Mouse (Mus musculus) embryonic facial prominence, embryonic 12.5 days (tissue): ENCODE data around the gene Rab8b. TPM values are rescaled to one million over a fixed set of nuclear protein-coding genes. Genes with fewer than 3 reads are reported as not detected.
"Not testable (repeated sequence)": the region's sequence is repeated elsewhere in the genome, so short reads cannot be mapped to it uniquely, and the experiment has no call there.

Source experiments
- ATAC-seq: fragments of 200-750 bp; cut with Nextera tagmentation; 2 replicates; pipeline ENCODE4 v1.8.0; 2017; ENCODE audit not compliant: insufficient number of reproducible peaks, insufficient read depth, low FRiP score, low TSS enrichment
- H3K27ac ChIP-seq: fragments of 300-500 bp; sonication (generic); 2 replicates; pipeline ENCODE4 v1.5.1; 2016; ENCODE audit warnings: mild to moderate bottlenecking
- H3K27me3 ChIP-seq: fragments of 300-500 bp; sonication (generic); 2 replicates; pipeline ENCODE4 v1.6.1; 2016; ENCODE audit warnings: mild to moderate bottlenecking, moderate library complexity
- H3K36me3 ChIP-seq: fragments of 300-500 bp; sonication (generic); 2 replicates; pipeline ENCODE4 v1.6.1; 2016; ENCODE audit warnings: mild to moderate bottlenecking
- H3K4me1 ChIP-seq: fragments of 300-500 bp; sonication (generic); 2 replicates; pipeline ENCODE4 v1.6.1; 2016
- H3K4me2 ChIP-seq: fragments of 300-500 bp; sonication (generic); replicated peaks from 2 replicates; pipeline ENCODE4 v1.6.1; 2016; ENCODE audit warnings: mild to moderate bottlenecking, moderate library complexity
- H3K4me3 ChIP-seq: fragments of 300-500 bp; sonication (generic); 2 replicates; pipeline ENCODE4 v1.5.1; 2016; ENCODE audit warnings: mild to moderate bottlenecking
- H3K9ac ChIP-seq: fragments of 300-500 bp; sonication (generic); 2 replicates; pipeline ENCODE4 v1.6.1; 2016; ENCODE audit warnings: mild to moderate bottlenecking, moderate library complexity
- H3K9me3 ChIP-seq: fragments of 300-500 bp; sonication (generic); 2 replicates; pipeline ENCODE4 v1.6.1; 2016; ENCODE audit warnings: mild to moderate bottlenecking, moderate library complexity
- WGBS: fragments of 180-500 bp; shearing (Covaris S2); methylation state at CpG from one replicate; pipeline ENCODE4 v1.1.7; 2016; 5-methylcytosine and 5-hydroxymethylcytosine counted together
- polyA plus RNA-seq: library from polyadenylated mRNA; unstranded; fragments of >200 nt; fragmentation: Nextera tagmentation; extraction: Ambion mirVana; gene quantifications from 2 replicates; pipeline ENCODE4 v1.2.1, GENCODE M21; 2016

The Rab8b gene
- polyA plus RNA-seq, 1 experiment from 2014 or later, result 23.7 TPM

GRCm38 (mm10) chr9:66883500-66883899 lies 36.0 kb downstream of the Rab8b start:
- no peak for ATAC-seq
- Histone ChIP-seq H3K9ac (no peak overlapping the region), H3K36me3 (no peaks in the 10 kb centered on the region), H3K9me3 (no peaks in the 10 kb centered on the region), H3K4me1 (peaks cover 23% of the 10 kb centered on the region), H3K27ac (no peak overlapping the region), H3K4me3 (no peak overlapping the region), H3K27me3 (no peaks in the 10 kb centered on the region), H3K4me2 (no peak overlapping the region)
- 80% methylated on average over 5 of the region's 5 CpGs for WGBS

GRCm38 (mm10) chr9:66882406-66882821 lies 37.1 kb downstream of the Rab8b start:
- Histone ChIP-seq H3K27ac (no peak overlapping the region), H3K4me2 (no peak overlapping the region), H3K4me3 (no peak overlapping the region), H3K9ac (no peak overlapping the region), H3K36me3 (no peaks in the 10 kb centered on the region), H3K27me3 (no peaks in the 10 kb centered on the region), H3K4me1 (peaks cover 21% of the 10 kb centered on the region), H3K9me3 (no peaks in the 10 kb centered on the region)
- WGBS, result 30% methylated on average over 8 of the region's 8 CpGs
- no peak for ATAC-seq

GRCm38 (mm10) chr9:66881858-66882257 lies 37.6 kb downstream of the Rab8b start:
- Histone ChIP-seq H3K27me3 (no peaks in the 10 kb centered on the region), H3K9ac (no peak overlapping the region), H3K36me3 (no peaks in the 10 kb centered on the region), H3K4me3 (no peak overlapping the region), H3K9me3 (no peaks in the 10 kb centered on the region), H3K4me1 (peaks cover 16% of the 10 kb centered on the region), H3K4me2 (no peak overlapping the region), H3K27ac (no peak overlapping the region)
- WGBS, result 65% methylated on average over 3 of the region's 3 CpGs
- ATAC-seq, result no peak

- Histone ChIP-seq H3K27ac (no peak overlapping the region), H3K4me1 (peaks cover 7% of the 10 kb centered on the region), H3K36me3 (no peaks in the 10 kb centered on the region), H3K27me3 (no peaks in the 10 kb centered on the region), H3K9ac (no peak overlapping the region), H3K9me3 (no peaks in the 10 kb centered on the region), H3K4me3 (no peak overlapping the region), H3K4me2 (no peak overlapping the region)
- ATAC-seq, result no peak
- 90% methylated on average over 2 of the region's 2 CpGs for WGBS
Observed at GRCm38 (mm10) chr9:66880752-66881151, 38.7 kb downstream of the Rab8b start.

- no peaks in the 10 kb centered on the region for H3K27me3 ChIP-seq
- no peak overlapping the region for H3K9ac ChIP-seq
- no peak overlapping the region for H3K4me3 ChIP-seq
- ATAC-seq, result no peak
- no peak overlapping the region for H3K4me2 ChIP-seq
- H3K27ac ChIP-seq, result no peak overlapping the region
- 77% methylated on average over 6 of the region's 6 CpGs for WGBS
- peaks cover 7% of the 10 kb centered on the region for H3K4me1 ChIP-seq
- no peaks in the 10 kb centered on the region; the same call in 1 of the 2 replicates for H3K36me3 ChIP-seq
- 0 out of 2 replicates have a peak, but pooled peaks cover under 1% of the 10 kb centered on the region for H3K9me3 ChIP-seq
Observed at GRCm38 (mm10) chr9:66879486-66879885, 40.0 kb downstream of the Rab8b start.

- Histone ChIP-seq H3K9me3 (peaks cover 6% of the 10 kb centered on the region; the same call in 1 of the 2 replicates), H3K36me3 (no peaks in the 10 kb centered on the region; the same call in 1 of the 2 replicates), H3K27me3 (no peaks in the 10 kb centered on the region), H3K4me1 (peaks cover 10% of the 10 kb centered on the region), H3K27ac (no peak overlapping the region), H3K4me2 (no peak overlapping the region), H3K9ac (no peak overlapping the region), H3K4me3 (no peak overlapping the region)
- no peak for ATAC-seq
- 94% methylated on average over 3 of the region's 3 CpGs for WGBS
Observed at GRCm38 (mm10) chr9:66878899-66879298, 40.6 kb downstream of the Rab8b start.

- 64% methylated on average over 5 of the region's 5 CpGs for WGBS
- peaks cover 6% of the 10 kb centered on the region; the same call in 1 of the 2 replicates for H3K9me3 ChIP-seq
- H3K36me3 ChIP-seq, result no peaks in the 10 kb centered on the region; the same call in 1 of the 2 replicates
- ATAC-seq, result no peak
- H3K4me3 ChIP-seq, result no peak overlapping the region
- H3K4me1 ChIP-seq, result 0 out of 2 replicates have a peak, but pooled peaks cover 3% of the 10 kb centered on the region
- no peak overlapping the region for H3K9ac ChIP-seq
- H3K27ac ChIP-seq, result no peak overlapping the region
- no peak overlapping the region for H3K4me2 ChIP-seq
- H3K27me3 ChIP-seq, result no peaks in the 10 kb centered on the region
Observed at GRCm38 (mm10) chr9:66876577-66876976, 42.9 kb downstream of the Rab8b start.

GRCm38 (mm10) chr9:66874297-66874696 lies 45.2 kb downstream of the Rab8b start:
- Histone ChIP-seq H3K36me3 (no peaks in the 10 kb centered on the region; the same call in 1 of the 2 replicates), H3K27me3 (no peaks in the 10 kb centered on the region), H3K4me1 (0 out of 2 replicates have a peak, but pooled peaks cover 3% of the 10 kb centered on the region), H3K4me2 (no peak overlapping the region), H3K9me3 (peaks cover 6% of the 10 kb centered on the region; the same call in 1 of the 2 replicates), H3K9ac (no peak overlapping the region), H3K27ac (no peak overlapping the region), H3K4me3 (no peak overlapping the region)
- 98% methylated on average over 5 of the region's 5 CpGs for WGBS
- no peak for ATAC-seq

GRCm38 (mm10) chr9:66873531-66873930 lies 46.0 kb downstream of the Rab8b start:
- 0 out of 2 replicates have a peak, but pooled peaks cover 3% of the 10 kb centered on the region for H3K4me1 ChIP-seq
- H3K9me3 ChIP-seq, result peaks cover 6% of the 10 kb centered on the region; the same call in 1 of the 2 replicates
- no peak overlapping the region for H3K4me2 ChIP-seq
- H3K27ac ChIP-seq, result no peak overlapping the region
- no peak for ATAC-seq
- H3K4me3 ChIP-seq, result no peak overlapping the region
- no peak overlapping the region for H3K9ac ChIP-seq
- no peaks in the 10 kb centered on the region; the same call in 1 of the 2 replicates for H3K36me3 ChIP-seq
- H3K27me3 ChIP-seq, result no peaks in the 10 kb centered on the region

- H3K27ac ChIP-seq, H3K9ac ChIP-seq, H3K9me3 ChIP-seq, H3K36me3 ChIP-seq, H3K4me2 ChIP-seq, ATAC-seq, H3K27me3 ChIP-seq, H3K4me1 ChIP-seq, H3K4me3 ChIP-seq: not testable (repeated sequence)
- WGBS, result 77% methylated on average over 2 of the region's 2 CpGs
Observed at GRCm38 (mm10) chr9:66873009-66873408, 46.5 kb downstream of the Rab8b start.

- Histone ChIP-seq H3K4me3 (no peak overlapping the region), H3K27me3 (no peaks in the 10 kb centered on the region), H3K4me1 (0 out of 2 replicates have a peak, but pooled peaks cover 3% of the 10 kb centered on the region), H3K9ac (no peak overlapping the region), H3K36me3 (no peaks in the 10 kb centered on the region; the same call in 1 of the 2 replicates), H3K4me2 (no peak overlapping the region), H3K9me3 (peaks cover 6% of the 10 kb centered on the region; the same call in 1 of the 2 replicates), H3K27ac (no peak overlapping the region)
- 80% methylated on average over 10 of the region's 10 CpGs for WGBS
- ATAC-seq, result no peak
Observed at GRCm38 (mm10) chr9:66872015-66872727, 47.3 kb downstream of the Rab8b start.

GRCm38 (mm10) chr9:66864708-66865107 lies 54.8 kb downstream of the Rab8b start:
- H3K9me3 ChIP-seq, result no peaks in the 10 kb centered on the region
- H3K4me3 ChIP-seq, result no peak overlapping the region
- ATAC-seq, result no peak
- no peak overlapping the region for H3K27ac ChIP-seq
- H3K4me2 ChIP-seq, result no peak overlapping the region
- 0 out of 2 replicates have a peak, but pooled peaks cover 9% of the 10 kb centered on the region for H3K36me3 ChIP-seq
- no peak overlapping the region for H3K9ac ChIP-seq
- WGBS, result 66% methylated on average over 3 of the region's 3 CpGs
- 0 out of 2 replicates have a peak, but pooled peaks cover 16% of the 10 kb centered on the region for H3K4me1 ChIP-seq
- no peaks in the 10 kb centered on the region for H3K27me3 ChIP-seq
